Mouse (Mus musculus) gastrocnemius, postnatal 10 days (tissue): ENCODE data around the gene Arhgef7. TPM values are rescaled to one million over a fixed set of nuclear protein-coding genes. Genes with fewer than 3 reads are reported as not detected.
"Not testable (repeated sequence)": the region's sequence is repeated elsewhere in the genome, so short reads cannot be mapped to it uniquely, and the experiment has no call there.

ENCODE experiments used
- DNase-seq: peaks from one replicate; pipeline ENCODE4 v3.0.0; 2021; ENCODE audit warnings: mixed read lengths
- total RNA-seq, 2 experiments: library from RNA; stranded (reverse); gene quantifications; 2 replicates each; pipeline ENCODE4 v1.2.3; 2021

The Arhgef7 gene
- total RNA-seq, 2 experiments from 2014 or later = 76.7 to 84.2 TPM

- DNase-seq = no peak
Measured at GRCm38 (mm10) chr8:11834691-11835090, 107.2 kb downstream of the Arhgef7 start.

- no peak for DNase-seq
Measured at GRCm38 (mm10) chr8:11840174-11840573, 112.7 kb downstream of the Arhgef7 start, which contains the start of gene Tex29. TSS of gene Tex29 (plus strand) at chr8:11840474.

- DNase-seq = no peak
Measured at GRCm38 (mm10) chr8:11841571-11841970, 114.0 kb downstream of the Arhgef7 start.

- no peak for DNase-seq
Measured at GRCm38 (mm10) chr8:11842757-11843156, 115.2 kb downstream of the Arhgef7 start.

- no peak for DNase-seq
Measured at GRCm38 (mm10) chr8:11843677-11844315, 116.3 kb downstream of the Arhgef7 start.

- no peak for DNase-seq
Measured at GRCm38 (mm10) chr8:11844316-11844685, 116.8 kb downstream of the Arhgef7 start.

GRCm38 (mm10) chr8:11846807-11847206, 119.3 kb downstream of the Arhgef7 start:
- DNase-seq = peak; percentile 28

- no peak for DNase-seq
Measured at GRCm38 (mm10) chr8:11867832-11868231, 140.3 kb downstream of the Arhgef7 start.

- not testable (repeated sequence) for DNase-seq
Measured at GRCm38 (mm10) chr8:11874227-11874626, 146.7 kb downstream of the Arhgef7 start.

- no peak for DNase-seq
Measured at GRCm38 (mm10) chr8:11884646-11885045, 157.1 kb downstream of the Arhgef7 start.

Other genes with a start within 250 kb of the Arhgef7 start
- 1 to 10 TPM; 1.1 TPM for gene Rab20, start 249.0 kb upstream of the Arhgef7 start, total RNA-seq
- gene Naxd, start 230.2 kb upstream of the Arhgef7 start, total RNA-seq = 10 to 100 TPM; 25.8 to 30.6 TPM
- 10 to 100 TPM; 14.4 to 18.1 TPM for gene Cars2, start 176.9 kb upstream of the Arhgef7 start, total RNA-seq
- gene Ing1, start 172.2 kb upstream of the Arhgef7 start, total RNA-seq = 10 to 100 TPM; 26.5 to 29.0 TPM
- gene Ankrd10, start 92.0 kb upstream of the Arhgef7 start, total RNA-seq = 10 to 100 TPM; 43.6 to 52.5 TPM
- not detected for gene 1700016D06Rik, start 26.7 kb upstream of the Arhgef7 start, total RNA-seq
- not detected for gene Tex29, start 112.8 kb downstream of the Arhgef7 start, total RNA-seq